Mouse (Mus musculus): ENCODE data around the gene Kcnh7. TPM values are rescaled to one million over a fixed set of nuclear protein-coding genes. Genes with fewer than 3 reads are reported as not detected.
"Not testable (repeated sequence)": the region's sequence is repeated elsewhere in the genome, so short reads cannot be mapped to it uniquely, and the experiment has no call there.

Gene Kcnh7
- polyA plus RNA-seq, 1 experiment, result 3.1 TPM

- WGBS, result 67% methylated on average over 2 of the region's 2 CpGs
- Histone ChIP-seq H3K4me3 (replicated peaks; ENCODE audit: insufficient read depth, low read depth, low read length) (no peak overlapping the region), H3K27me3 (ENCODE audit: control insufficient read depth, insufficient read depth, low read length) (no peaks in the 10 kb centered on the region), H3K27ac (ENCODE audit: insufficient read depth, low read length) (no peak overlapping the region), H3K4me1 (ENCODE audit: control insufficient read depth, insufficient read depth, low read length) (no peaks in the 10 kb centered on the region)
- DNase-seq, result no peak
- TF ChIP-seq CTCF (IDR thresholded peaks at IDR 0.05; ENCODE audit: borderline replicate concordance, insufficient read depth, low read depth, low read length) (no peak), POLR2A (IDR thresholded peaks at IDR 0.05; ENCODE audit: borderline replicate concordance, insufficient read depth, low read length) (no peak)
Observed at GRCm38 (mm10) chr2:62743098-62743497, 441.0 kb downstream of the Kcnh7 start.

- 81% methylated on average over 1 of the region's 1 CpGs for WGBS
- H3K4me1 ChIP-seq (ENCODE audit: control insufficient read depth, insufficient read depth, low read length), result no peaks in the 10 kb centered on the region
- no peak for DNase-seq
- no peak overlapping the region for H3K27ac ChIP-seq (ENCODE audit: insufficient read depth, low read length)
- TF ChIP-seq POLR2A (IDR thresholded peaks at IDR 0.05; ENCODE audit: borderline replicate concordance, insufficient read depth, low read length), result no peak
- TF ChIP-seq CTCF (IDR thresholded peaks at IDR 0.05; ENCODE audit: borderline replicate concordance, insufficient read depth, low read depth, low read length), result no peak
- H3K27me3 ChIP-seq (ENCODE audit: control insufficient read depth, insufficient read depth, low read length), result no peaks in the 10 kb centered on the region
- H3K4me3 ChIP-seq (replicated peaks; ENCODE audit: insufficient read depth, low read depth, low read length), result no peak overlapping the region
Observed at GRCm38 (mm10) chr2:62730671-62731070, 453.4 kb downstream of the Kcnh7 start.

DNA sequence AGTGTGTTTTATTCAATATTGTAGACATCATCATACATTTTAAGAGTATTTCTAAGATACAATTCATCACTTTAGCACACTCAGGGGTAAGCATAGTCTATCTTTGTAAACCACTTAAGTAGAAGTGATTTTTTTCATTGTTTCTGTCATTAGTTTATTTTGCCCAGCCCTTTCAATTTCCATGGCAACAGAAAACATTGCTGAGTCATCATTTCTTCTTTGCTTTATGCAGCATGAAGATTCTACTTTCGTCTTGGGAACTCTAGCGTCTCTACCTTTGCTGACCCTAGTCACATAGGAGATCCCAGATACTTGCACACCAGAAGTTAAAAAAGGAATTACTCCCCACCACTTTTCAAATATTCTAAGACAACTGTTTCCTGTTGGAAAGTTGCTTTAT, 456.4 kb downstream of the Kcnh7 start:
- no peak for TF ChIP-seq CTCF (IDR thresholded peaks at IDR 0.05; ENCODE audit: borderline replicate concordance, insufficient read depth, low read depth, low read length)
- no peak for TF ChIP-seq POLR2A (IDR thresholded peaks at IDR 0.05; ENCODE audit: borderline replicate concordance, insufficient read depth, low read length)
- Histone ChIP-seq H3K27ac (ENCODE audit: insufficient read depth, low read length) (no peak overlapping the region), H3K4me1 (ENCODE audit: control insufficient read depth, insufficient read depth, low read length) (no peaks in the 10 kb centered on the region), H3K4me3 (replicated peaks; ENCODE audit: insufficient read depth, low read depth, low read length) (no peak overlapping the region), H3K27me3 (ENCODE audit: control insufficient read depth, insufficient read depth, low read length) (no peaks in the 10 kb centered on the region)
- 93% methylated on average over 2 of the region's 2 CpGs for WGBS
- DNase-seq, result no peak

DNA sequence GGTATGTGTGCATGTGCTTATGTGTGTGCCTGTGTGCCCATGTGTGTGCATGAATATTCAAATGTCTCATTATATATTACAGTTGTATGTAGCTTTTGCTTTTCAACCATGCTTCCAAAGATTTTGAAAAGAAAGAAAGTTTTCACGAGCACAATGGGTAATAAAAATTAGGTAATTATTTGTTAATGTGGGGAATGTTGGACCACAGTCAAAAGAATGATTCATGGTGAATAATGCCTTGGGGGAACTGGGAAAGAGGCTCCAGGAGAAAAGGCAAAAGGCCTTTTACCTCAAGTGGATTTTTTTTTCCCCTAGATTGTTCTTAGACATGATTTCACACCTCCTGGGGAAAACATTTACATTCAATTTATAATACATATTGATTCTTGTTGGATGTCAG, 458.1 kb downstream of the Kcnh7 start:
- Histone ChIP-seq H3K27me3 (ENCODE audit: control insufficient read depth, insufficient read depth, low read length) (no peaks in the 10 kb centered on the region), H3K27ac (ENCODE audit: insufficient read depth, low read length) (no peak overlapping the region), H3K4me3 (replicated peaks; ENCODE audit: insufficient read depth, low read depth, low read length) (no peak overlapping the region), H3K4me1 (ENCODE audit: control insufficient read depth, insufficient read depth, low read length) (no peaks in the 10 kb centered on the region)
- WGBS, result 43% methylated on average over 1 of the region's 1 CpGs
- TF ChIP-seq POLR2A (IDR thresholded peaks at IDR 0.05; ENCODE audit: borderline replicate concordance, insufficient read depth, low read length) (no peak), CTCF (IDR thresholded peaks at IDR 0.05; ENCODE audit: borderline replicate concordance, insufficient read depth, low read depth, low read length) (no peak)
- no peak for DNase-seq

- TF ChIP-seq POLR2A (IDR thresholded peaks at IDR 0.05; ENCODE audit: borderline replicate concordance, insufficient read depth, low read length) (no peak), CTCF (IDR thresholded peaks at IDR 0.05; ENCODE audit: borderline replicate concordance, insufficient read depth, low read depth, low read length) (no peak)
- Histone ChIP-seq H3K4me1 (ENCODE audit: control insufficient read depth, insufficient read depth, low read length) (no peaks in the 10 kb centered on the region), H3K27ac (ENCODE audit: insufficient read depth, low read length) (no peak overlapping the region), H3K4me3 (replicated peaks; ENCODE audit: insufficient read depth, low read depth, low read length) (no peak overlapping the region), H3K27me3 (ENCODE audit: control insufficient read depth, insufficient read depth, low read length) (no peaks in the 10 kb centered on the region)
- DNase-seq, result no peak
- 23% methylated on average over 1 of the region's 1 CpGs for WGBS
Observed at GRCm38 (mm10) chr2:62718411-62718810, 465.7 kb downstream of the Kcnh7 start.

DNA sequence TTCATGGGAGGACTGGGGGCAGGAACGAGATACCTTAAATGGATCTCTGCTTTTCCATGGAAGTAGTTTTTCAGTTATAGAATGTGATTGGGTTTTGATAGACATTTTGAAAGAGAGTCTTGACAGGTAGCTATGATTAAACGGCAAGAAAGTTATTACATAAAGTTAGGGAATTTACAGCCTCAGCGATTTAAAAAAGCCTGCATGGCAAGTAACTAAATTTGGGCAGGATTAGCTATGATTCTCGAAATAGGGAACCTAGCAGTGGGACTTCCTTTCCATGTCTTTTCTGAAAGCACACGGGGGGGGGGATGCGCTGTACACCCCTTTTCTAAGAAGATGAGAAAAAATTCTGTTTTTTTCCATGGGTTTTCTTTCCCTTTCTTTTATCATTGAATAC, 466.8 kb downstream of the Kcnh7 start:
- Histone ChIP-seq H3K27me3 (ENCODE audit: control insufficient read depth, insufficient read depth, low read length) (no peaks in the 10 kb centered on the region), H3K27ac (ENCODE audit: insufficient read depth, low read length) (no peak overlapping the region), H3K4me1 (ENCODE audit: control insufficient read depth, insufficient read depth, low read length) (no peaks in the 10 kb centered on the region), H3K4me3 (replicated peaks; ENCODE audit: insufficient read depth, low read depth, low read length) (no peak overlapping the region)
- 86% methylated on average over 6 of the region's 6 CpGs for WGBS
- TF ChIP-seq POLR2A (IDR thresholded peaks at IDR 0.05; ENCODE audit: borderline replicate concordance, insufficient read depth, low read length) (no peak), CTCF (IDR thresholded peaks at IDR 0.05; ENCODE audit: borderline replicate concordance, insufficient read depth, low read depth, low read length) (no peak)
- DNase-seq, result no peak

GRCm38 (mm10) chr2:62715260-62715659, 468.8 kb downstream of the Kcnh7 start:
- 94% methylated on average over 4 of the region's 4 CpGs for WGBS
- Histone ChIP-seq H3K4me3 (replicated peaks; ENCODE audit: insufficient read depth, low read depth, low read length) (no peak overlapping the region), H3K4me1 (ENCODE audit: control insufficient read depth, insufficient read depth, low read length) (no peaks in the 10 kb centered on the region), H3K27me3 (ENCODE audit: control insufficient read depth, insufficient read depth, low read length) (no peaks in the 10 kb centered on the region), H3K27ac (ENCODE audit: insufficient read depth, low read length) (no peak overlapping the region)
- no peak for DNase-seq
- TF ChIP-seq POLR2A (IDR thresholded peaks at IDR 0.05; ENCODE audit: borderline replicate concordance, insufficient read depth, low read length) (no peak), CTCF (IDR thresholded peaks at IDR 0.05; ENCODE audit: borderline replicate concordance, insufficient read depth, low read depth, low read length) (no peak)

DNA sequence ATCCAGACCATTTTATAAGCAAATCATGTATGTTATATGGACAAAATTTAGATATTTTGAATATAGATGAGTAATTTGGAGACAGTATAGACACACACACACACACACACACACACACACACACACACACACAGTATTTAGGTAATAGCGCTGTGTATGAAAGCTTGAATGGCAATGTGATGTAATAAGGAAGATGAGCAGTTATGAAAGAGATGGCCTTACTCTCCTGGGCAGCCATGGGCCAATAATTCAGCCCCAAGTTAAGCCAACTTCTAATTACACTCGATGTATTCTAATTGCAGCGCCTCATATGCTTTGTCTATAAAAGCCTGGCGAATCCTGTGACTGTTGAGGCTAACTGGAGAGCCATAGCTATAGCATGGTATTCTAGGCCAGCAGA, 469.7 kb downstream of the Kcnh7 start:
- not testable (repeated sequence) for H3K27ac ChIP-seq (ENCODE audit: insufficient read depth, low read length); DNase-seq; H3K4me3 ChIP-seq (replicated peaks; ENCODE audit: insufficient read depth, low read depth, low read length); H3K4me1 ChIP-seq (ENCODE audit: control insufficient read depth, insufficient read depth, low read length); H3K27me3 ChIP-seq (ENCODE audit: control insufficient read depth, insufficient read depth, low read length)
- 91% methylated on average over 4 of the region's 4 CpGs for WGBS

DNA sequence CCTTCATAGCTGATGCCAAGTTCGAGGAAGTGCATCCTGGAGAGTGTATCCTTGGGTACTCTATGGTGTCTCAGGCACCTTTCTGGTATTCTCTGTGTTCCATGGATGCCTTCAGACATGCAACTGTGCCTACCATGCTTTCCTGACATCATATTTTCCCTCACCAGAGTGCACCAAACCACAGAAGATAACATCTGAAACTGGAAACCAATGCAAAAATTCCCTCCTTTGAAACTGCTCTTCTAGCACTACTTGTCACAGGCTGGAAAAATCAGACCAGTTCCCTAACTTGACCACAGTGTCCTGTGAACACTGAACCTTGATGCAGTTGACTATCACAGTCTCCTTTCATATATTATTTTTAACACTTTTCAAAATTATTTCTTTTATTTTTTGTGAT, 474.5 kb downstream of the Kcnh7 start:
- WGBS, result 77% methylated on average over 1 of the region's 1 CpGs
- DNase-seq, result no peak
- H3K4me3 ChIP-seq (replicated peaks; ENCODE audit: insufficient read depth, low read depth, low read length), result no peak overlapping the region
- H3K27me3 ChIP-seq (ENCODE audit: control insufficient read depth, insufficient read depth, low read length), result no peaks in the 10 kb centered on the region
- TF ChIP-seq POLR2A (IDR thresholded peaks at IDR 0.05; ENCODE audit: borderline replicate concordance, insufficient read depth, low read length), result no peak
- TF ChIP-seq CTCF (IDR thresholded peaks at IDR 0.05; ENCODE audit: borderline replicate concordance, insufficient read depth, low read depth, low read length), result no peak
- no peak overlapping the region for H3K27ac ChIP-seq (ENCODE audit: insufficient read depth, low read length)
- no peaks in the 10 kb centered on the region for H3K4me1 ChIP-seq (ENCODE audit: control insufficient read depth, insufficient read depth, low read length)

Data from cerebellum, adult 2 months (tissue).